Mouse (Mus musculus): Measurements from ENCODE around the gene Ldhd. TPM values are rescaled to one million over a fixed set of nuclear protein-coding genes. Genes with fewer than 3 reads are reported as not detected.
"Not testable (repeated sequence)": the region's sequence is repeated elsewhere in the genome, so short reads cannot be mapped to it uniquely, and the experiment has no call there.

Gene Ldhd
- polyA plus RNA-seq, 1 experiment from 2014 or later = 0.93 TPM

DNA sequence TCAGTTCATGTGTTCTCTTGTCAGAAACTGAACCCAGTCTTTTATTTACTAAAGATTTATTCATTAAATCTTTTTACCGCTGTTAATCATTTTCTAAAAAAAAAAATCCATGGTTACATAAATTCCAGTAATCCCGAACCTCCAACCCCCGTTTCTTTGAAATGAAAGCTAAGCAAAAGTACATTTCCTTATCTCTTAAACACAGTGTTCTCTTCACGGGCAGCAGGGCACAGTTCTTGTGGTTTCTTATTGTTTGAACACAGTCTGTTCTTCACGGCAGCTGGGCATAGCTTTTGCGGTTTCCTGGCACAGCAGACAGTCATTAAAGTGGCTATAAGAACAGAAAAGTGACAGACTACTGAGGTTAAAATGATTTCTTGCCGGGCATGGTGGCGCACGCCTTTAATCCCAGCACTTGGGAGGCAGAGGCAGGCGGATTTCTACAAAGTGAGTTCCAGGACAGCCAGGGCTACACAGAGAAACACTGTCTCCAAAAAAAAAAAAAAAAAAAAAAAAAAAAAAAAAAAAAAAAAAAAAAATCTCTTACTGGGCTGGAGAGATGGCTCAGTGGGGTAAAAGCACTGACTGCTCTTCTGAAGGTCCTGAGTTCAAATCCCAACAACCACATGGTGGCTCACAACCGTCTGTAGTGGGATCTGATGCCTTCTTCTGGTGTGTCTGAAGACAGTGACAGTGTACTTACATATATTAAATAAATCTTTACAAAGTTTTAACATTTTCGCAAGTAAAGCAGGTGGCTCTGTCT, 14.3 kb upstream of the Ldhd start:
- Histone ChIP-seq H3K4me2 (peak overlapping the region; percentile 62), H3K4me3 (replicated peaks) (peak overlapping the region; percentile 95), H3K27ac (replicated peaks) (peak overlapping the region; percentile 96), H3K4me1 (peaks cover 25% of the 10 kb centered on the region), H3K9ac (replicated peaks) (peak overlapping the region; percentile 91; the same call in 1 of the 2 replicates)
- H3K36me3 ChIP-seq; H3K27me3 ChIP-seq (replicated peaks); H3K9me3 ChIP-seq (replicated peaks); ATAC-seq (ENCODE audit: low FRiP score): not testable (repeated sequence)
- 58% methylated on average over 12 of the region's 12 CpGs for whole genome bisulfite sequencing

DNA sequence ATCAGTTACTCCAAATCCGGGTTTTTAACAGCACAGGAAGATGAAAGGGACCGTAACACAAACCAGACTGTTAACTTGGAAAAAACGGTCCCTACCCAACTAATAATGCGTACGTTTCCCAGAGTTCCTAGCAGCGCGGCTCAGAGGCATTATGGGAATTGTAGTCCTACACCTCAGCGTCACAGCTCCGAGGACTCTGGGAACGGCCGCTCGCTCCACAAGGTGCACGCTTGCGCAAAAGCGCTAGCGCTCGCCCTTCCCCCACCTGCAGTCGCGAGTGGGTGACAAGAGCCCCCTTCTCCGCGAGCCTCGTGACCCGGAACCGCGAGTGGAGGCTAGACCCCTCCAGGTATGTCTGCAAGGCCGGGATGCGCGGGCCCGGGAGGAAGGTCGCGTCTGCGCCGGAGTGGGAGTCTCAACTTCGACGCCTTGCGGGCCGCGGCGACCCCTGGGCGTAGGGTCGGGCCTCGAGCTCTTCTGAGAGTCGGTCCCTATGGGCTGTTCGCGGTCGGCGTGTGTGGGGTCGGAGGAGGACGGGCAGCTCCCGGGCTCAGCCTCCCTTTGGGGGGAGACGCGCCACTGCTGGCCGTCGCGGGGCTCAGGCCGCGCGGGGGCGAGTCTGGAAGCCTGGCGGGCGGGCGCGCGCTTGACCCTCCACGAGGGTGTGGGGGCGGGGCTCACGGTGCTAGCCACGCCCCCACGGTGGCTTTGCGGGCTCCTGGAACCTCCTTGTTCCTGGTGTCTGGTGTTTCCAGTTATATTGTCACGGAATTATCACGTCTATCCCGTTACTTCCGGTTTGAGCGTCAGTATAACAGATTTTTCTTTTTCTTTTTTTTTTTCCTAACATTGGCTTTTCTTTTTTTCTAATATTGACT, 13.3 kb upstream of the Ldhd start, which contains the start of gene Zfp1:
Zfp1 (plus strand) TSS at position 138 of the 878 bp plus-strand sequence.
- Histone ChIP-seq H3K36me3 (no peaks in the 10 kb centered on the region), H3K9ac (replicated peaks) (peak within 1 kb of the TSS; percentile 91), H3K4me2 (peak within 1 kb of the TSS; percentile 62), H3K27me3 (replicated peaks) (no peaks in the 10 kb centered on the region), H3K4me1 (peaks cover 21% of the 10 kb centered on the region), H3K9me3 (replicated peaks) (no peaks in the 10 kb centered on the region), H3K27ac (replicated peaks) (peak within 1 kb of the TSS; percentile 96), H3K4me3 (replicated peaks) (peak within 1 kb of the TSS; percentile 95)
- ATAC-seq (ENCODE audit: low FRiP score) = peak; percentile 99
- WGBS = under 1% methylated on average over 71 of the region's 75 CpGs

DNA sequence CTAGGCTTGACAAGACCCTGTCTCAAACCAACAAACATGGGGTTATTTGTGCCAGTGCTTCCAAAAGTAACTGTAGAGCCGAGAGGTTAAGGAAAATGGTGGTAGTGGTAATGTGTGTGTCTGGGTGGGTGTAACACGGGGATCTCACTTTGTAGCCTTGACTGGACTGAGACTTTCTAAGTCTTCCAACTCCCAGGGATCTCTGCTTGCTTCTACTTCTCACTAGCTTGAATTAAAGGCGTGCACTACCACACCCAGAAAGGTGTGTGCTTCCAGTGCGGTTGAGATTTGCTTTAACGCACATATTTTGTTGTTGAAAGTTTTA, 12.7 kb upstream of the Ldhd start:
- Histone ChIP-seq H3K4me1 (peaks cover 15% of the 10 kb centered on the region), H3K36me3 (no peaks in the 10 kb centered on the region), H3K9me3 (replicated peaks) (no peaks in the 10 kb centered on the region), H3K4me2 (peak overlapping the region; percentile 62), H3K27me3 (replicated peaks) (no peaks in the 10 kb centered on the region), H3K9ac (replicated peaks) (peak overlapping the region; percentile 54), H3K27ac (replicated peaks) (peak overlapping the region; percentile 96), H3K4me3 (replicated peaks) (peak overlapping the region; percentile 95)
- ATAC-seq (ENCODE audit: low FRiP score) = peak; percentile 33; the same call in 1 of the 2 replicates
- WGBS = 10% methylated on average over 5 of the region's 5 CpGs

DNA sequence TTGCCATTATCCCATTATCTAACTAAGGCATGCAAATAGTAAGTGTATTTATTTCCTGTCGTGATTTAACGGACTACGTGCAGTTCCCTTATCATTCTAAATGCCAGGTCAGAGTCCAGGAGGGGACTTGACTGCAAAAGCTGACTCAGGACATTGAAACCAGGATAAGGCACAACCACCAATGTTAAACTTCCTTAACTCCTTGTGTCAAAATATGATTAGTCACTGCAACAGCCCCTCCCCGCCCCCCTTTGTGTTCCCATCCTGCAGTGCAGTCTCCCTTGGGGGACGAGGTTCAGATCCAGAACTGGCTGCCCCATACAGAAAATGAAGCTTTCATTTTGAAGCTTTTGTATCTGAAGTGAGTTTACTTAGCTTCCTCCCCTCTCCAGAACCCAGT, 12.3 kb upstream of the Ldhd start:
- Histone ChIP-seq H3K4me2 (peak overlapping the region; percentile 62), H3K27me3 (replicated peaks) (no peaks in the 10 kb centered on the region), H3K9me3 (replicated peaks) (no peaks in the 10 kb centered on the region), H3K36me3 (no peaks in the 10 kb centered on the region), H3K27ac (replicated peaks) (peak overlapping the region; percentile 96), H3K4me1 (peaks cover 15% of the 10 kb centered on the region), H3K9ac (replicated peaks) (peak overlapping the region; percentile 54), H3K4me3 (replicated peaks) (peak overlapping the region; percentile 95)
- 69% methylated on average over 5 of the region's 5 CpGs for WGBS
- no peak for ATAC-seq (ENCODE audit: low FRiP score)

DNA sequence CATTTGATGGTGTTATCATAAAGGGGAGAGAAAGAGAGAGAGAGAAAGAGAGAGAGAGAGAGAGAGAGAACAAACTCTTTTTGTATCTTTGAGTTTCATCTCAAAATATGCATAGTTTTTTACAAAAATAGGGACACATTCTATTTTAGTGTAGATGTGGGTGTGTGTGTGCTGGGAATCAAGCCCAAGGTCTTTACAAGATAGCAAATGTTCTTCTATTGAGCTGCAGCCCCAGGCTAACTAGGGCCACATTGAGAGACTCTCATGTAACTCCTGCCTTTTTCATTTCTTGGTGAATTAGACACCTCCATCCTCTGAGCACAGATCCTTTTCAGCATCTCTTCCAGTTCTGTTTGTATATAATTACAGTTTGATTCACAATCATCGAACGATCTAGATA, 10.9 kb upstream of the Ldhd start:
- Histone ChIP-seq H3K9ac (replicated peaks) (no peak overlapping the region), H3K27me3 (replicated peaks) (no peaks in the 10 kb centered on the region), H3K4me1 (peaks cover 15% of the 10 kb centered on the region), H3K27ac (replicated peaks) (no peak overlapping the region), H3K36me3 (no peaks in the 10 kb centered on the region), H3K4me2 (no peak overlapping the region), H3K9me3 (replicated peaks) (no peaks in the 10 kb centered on the region), H3K4me3 (replicated peaks) (no peak overlapping the region)
- 93% methylated on average over 2 of the region's 2 CpGs for WGBS
- no peak for ATAC-seq (ENCODE audit: low FRiP score)

DNA sequence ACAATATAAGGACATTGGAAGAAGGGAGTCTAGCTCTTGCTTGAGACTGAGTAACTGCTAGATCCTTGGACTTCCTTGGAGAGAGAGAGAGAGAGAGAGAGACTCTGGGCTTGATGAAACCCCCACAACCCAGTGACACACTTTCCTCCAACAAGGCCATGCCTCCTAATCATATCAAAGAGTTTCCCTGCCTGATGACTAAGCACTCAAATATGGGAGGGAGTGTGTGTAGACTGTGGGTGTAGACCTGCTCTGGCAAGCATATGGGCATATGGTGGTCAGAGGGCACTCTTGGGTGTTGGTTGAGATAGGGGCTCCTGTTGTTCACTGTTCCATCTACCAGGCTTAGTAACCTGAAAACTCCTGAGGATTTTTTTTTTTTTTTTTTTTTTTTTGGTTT, 7.9 kb upstream of the Ldhd start:
- Histone ChIP-seq H3K36me3 (no peaks in the 10 kb centered on the region), H3K27me3 (replicated peaks) (no peaks in the 10 kb centered on the region), H3K9ac (replicated peaks) (no peak overlapping the region), H3K9me3 (replicated peaks) (no peaks in the 10 kb centered on the region), H3K27ac (replicated peaks) (no peak overlapping the region), H3K4me3 (replicated peaks) (no peak overlapping the region), H3K4me2 (no peak overlapping the region), H3K4me1 (peaks cover 8% of the 10 kb centered on the region)
- no peak for ATAC-seq (ENCODE audit: low FRiP score)

DNA sequence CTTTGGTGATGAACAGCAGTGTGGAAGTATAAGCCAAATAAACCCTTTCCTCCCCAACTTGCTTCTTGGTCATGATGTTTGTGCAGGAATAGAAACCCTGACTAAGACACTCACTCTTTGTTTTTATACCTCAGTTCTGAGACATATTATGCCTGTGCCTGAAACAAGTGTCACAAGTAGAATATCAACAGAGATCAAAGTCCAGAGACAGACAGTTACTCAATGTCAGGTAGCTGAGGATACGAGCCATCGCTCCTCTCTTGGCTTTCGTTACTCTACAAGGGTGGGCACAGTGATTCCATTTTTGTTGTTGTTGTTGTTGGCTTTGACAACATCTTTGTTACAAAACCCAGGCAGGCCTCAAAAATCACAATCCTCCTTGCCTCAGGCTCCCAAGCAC, 2.8 kb upstream of the Ldhd start:
- no peaks in the 10 kb centered on the region for H3K9me3 ChIP-seq (replicated peaks)
- WGBS = 98% methylated on average over 3 of the region's 3 CpGs

DNA sequence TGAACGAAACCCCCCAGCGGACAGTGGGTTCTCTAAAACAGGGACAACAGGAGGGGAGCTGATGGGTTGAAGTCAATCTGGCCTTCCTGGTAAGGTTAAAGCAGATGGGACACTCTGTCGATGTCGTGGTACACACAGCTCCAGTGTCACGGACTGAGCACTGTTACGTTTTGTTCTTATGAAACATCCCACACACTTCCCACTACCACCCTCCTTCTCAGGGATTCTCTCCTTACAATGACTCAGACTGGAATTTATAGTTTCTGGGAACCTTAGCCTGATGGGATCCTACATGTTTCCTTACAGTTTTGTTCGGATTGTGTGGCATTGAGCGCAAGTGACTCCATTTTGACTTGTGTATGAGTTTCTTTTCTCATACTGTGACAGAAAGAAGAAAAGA, 1.4 kb upstream of the Ldhd start:
- peaks cover 10% of the 10 kb centered on the region for H3K4me1 ChIP-seq
- no peak overlapping the region for H3K9ac ChIP-seq (replicated peaks)
- no peaks in the 10 kb centered on the region for H3K36me3 ChIP-seq
- no peak overlapping the region for H3K4me2 ChIP-seq
- 90% methylated on average over 8 of the region's 8 CpGs for WGBS
- no peaks in the 10 kb centered on the region for H3K27me3 ChIP-seq (replicated peaks)
- no peak for ATAC-seq (ENCODE audit: low FRiP score)
- H3K9me3 ChIP-seq (replicated peaks) = no peaks in the 10 kb centered on the region
- no peak overlapping the region for H3K4me3 ChIP-seq (replicated peaks)
- no peak overlapping the region for H3K27ac ChIP-seq (replicated peaks)

More for the DNA sequence above, 2.8 kb upstream of the Ldhd start:
- Histone ChIP-seq H3K4me3 (replicated peaks) (no peak overlapping the region), H3K36me3 (no peaks in the 10 kb centered on the region), H3K27ac (replicated peaks) (no peak overlapping the region), H3K4me1 (peaks cover 10% of the 10 kb centered on the region), H3K9ac (replicated peaks) (no peak overlapping the region), H3K4me2 (no peak overlapping the region), H3K27me3 (replicated peaks) (no peaks in the 10 kb centered on the region)
- ATAC-seq (ENCODE audit: low FRiP score) = no peak

DNA sequence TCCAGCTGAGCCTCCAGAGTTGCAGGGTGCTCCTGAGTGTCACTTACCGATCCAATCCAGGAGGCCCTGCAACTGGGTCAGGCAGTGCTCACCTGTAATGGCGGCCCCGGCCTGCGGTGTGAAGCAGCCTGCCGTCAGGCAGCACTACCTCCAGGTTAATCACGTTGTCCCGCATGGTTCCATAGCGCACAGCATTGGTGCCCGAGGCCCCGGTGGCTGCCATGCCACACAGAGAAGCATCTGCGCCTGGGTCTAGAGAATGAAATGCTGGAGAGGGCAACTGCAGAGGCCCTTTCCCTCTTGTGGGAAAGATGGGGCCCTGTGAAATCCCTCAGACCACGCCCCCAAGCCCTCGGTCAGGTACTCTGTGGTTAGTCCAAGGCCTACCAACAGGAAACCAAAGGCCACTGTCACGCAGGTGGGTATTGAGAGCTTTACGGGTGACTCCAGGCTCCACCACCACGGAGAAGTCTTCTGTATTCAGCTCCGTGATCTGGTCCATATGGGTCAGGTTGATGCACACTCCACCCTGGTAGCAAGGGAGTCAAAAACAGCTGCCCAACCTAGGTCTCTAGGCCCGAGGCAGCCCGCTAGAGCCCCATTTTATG, 1.2 kb downstream of the Ldhd start:
- H3K4me1 ChIP-seq = peaks cover 16% of the 10 kb centered on the region
- ATAC-seq (ENCODE audit: low FRiP score) = no peak
- no peaks in the 10 kb centered on the region for H3K27me3 ChIP-seq (replicated peaks)
- no peak overlapping the region for H3K27ac ChIP-seq (replicated peaks)
- no peak overlapping the region for H3K4me3 ChIP-seq (replicated peaks)
- no peak overlapping the region for H3K4me2 ChIP-seq
- no peak overlapping the region for H3K9ac ChIP-seq (replicated peaks)
- H3K36me3 ChIP-seq = no peaks in the 10 kb centered on the region
- H3K9me3 ChIP-seq (replicated peaks) = no peaks in the 10 kb centered on the region
- 90% methylated on average over 19 of the region's 19 CpGs for WGBS

DNA sequence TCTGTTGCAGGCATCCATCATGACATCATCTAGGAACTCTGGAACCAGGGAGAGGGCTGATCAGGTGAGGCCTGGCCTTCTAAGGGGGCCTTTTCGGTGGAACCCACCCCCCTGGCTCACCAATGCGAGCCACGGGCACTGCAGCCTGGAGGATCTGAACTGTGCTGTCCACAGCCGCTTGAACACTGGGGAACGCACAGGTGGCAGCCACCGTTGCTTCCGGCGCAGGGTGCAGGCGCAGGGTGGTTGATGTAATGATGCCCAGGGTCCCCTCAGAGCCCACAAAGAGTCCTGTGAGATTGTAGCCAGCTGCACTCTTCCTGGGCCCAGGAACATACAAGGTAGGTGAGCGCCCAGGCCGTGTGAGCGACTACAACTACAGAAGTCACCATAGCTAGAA, 1.8 kb downstream of the Ldhd start:
- ATAC-seq (ENCODE audit: low FRiP score) = no peak
- H3K9me3 ChIP-seq (replicated peaks) = no peaks in the 10 kb centered on the region
- H3K4me1 ChIP-seq = peaks cover 16% of the 10 kb centered on the region
- H3K27ac ChIP-seq (replicated peaks) = no peak overlapping the region
- H3K9ac ChIP-seq (replicated peaks) = no peak overlapping the region
- WGBS = 96% methylated on average over 12 of the region's 12 CpGs
- no peaks in the 10 kb centered on the region for H3K27me3 ChIP-seq (replicated peaks)
- H3K4me2 ChIP-seq = no peak overlapping the region
- H3K36me3 ChIP-seq = no peaks in the 10 kb centered on the region
- no peak overlapping the region for H3K4me3 ChIP-seq (replicated peaks)

DNA sequence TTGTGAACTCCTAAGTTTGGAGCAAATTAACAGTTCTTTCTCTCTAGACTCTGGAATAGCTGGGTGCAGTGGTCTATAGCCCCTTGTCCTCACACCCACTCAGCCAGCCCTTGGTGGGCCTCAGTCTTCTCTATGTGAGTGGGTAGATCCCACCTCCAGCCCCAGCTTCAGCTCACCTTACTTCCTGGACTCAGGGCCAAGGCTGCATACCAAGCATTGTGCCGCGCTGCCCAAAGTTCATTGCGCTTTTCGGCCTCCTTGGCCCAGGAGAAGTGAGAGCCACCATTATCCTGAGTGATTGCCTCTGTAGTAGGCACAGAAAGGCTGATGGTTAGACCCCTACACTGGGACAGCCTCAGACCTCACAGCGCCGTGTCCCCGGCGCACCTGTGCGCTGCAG, 2.3 kb downstream of the Ldhd start:
- Histone ChIP-seq H3K27me3 (replicated peaks) (no peaks in the 10 kb centered on the region), H3K4me3 (replicated peaks) (no peak overlapping the region), H3K27ac (replicated peaks) (no peak overlapping the region), H3K4me1 (peaks cover 16% of the 10 kb centered on the region), H3K36me3 (no peaks in the 10 kb centered on the region), H3K9me3 (replicated peaks) (no peaks in the 10 kb centered on the region), H3K4me2 (no peak overlapping the region), H3K9ac (replicated peaks) (no peak overlapping the region)
- WGBS = 97% methylated on average over 9 of the region's 9 CpGs
- ATAC-seq (ENCODE audit: low FRiP score) = no peak

Data from neural tube, embryonic 15.5 days (tissue).